Mouse (Mus musculus): ENCODE data around the gene Gle1. TPM values are rescaled to one million over a fixed set of nuclear protein-coding genes. Genes with fewer than 3 reads are reported as not detected.
A peak's percentile ranks its signal among the peaks of the same experiment; 100 is the strongest.
"Not testable (repeated sequence)": the region's sequence is repeated elsewhere in the genome, so short reads cannot be mapped to it uniquely, and the experiment has no call there.

The Gle1 gene
- polyA plus RNA-seq, 1 experiment from 2014 or later = 68.0 TPM

- no peaks in the 10 kb centered on the region for H3K4me1 ChIP-seq (replicated peaks; ENCODE audit: control insufficient read depth, insufficient read depth, low read length)
- H3K4me3 ChIP-seq (ENCODE audit: low read depth, low read length) = no peak overlapping the region
- no peaks in the 10 kb centered on the region for H3K27me3 ChIP-seq (ENCODE audit: control insufficient read depth, insufficient read depth, low read length)
- no peak for DNase-seq (ENCODE audit: low spot score)
- WGBS = 90% methylated on average over 1 of the region's 1 CpGs
- H3K9ac ChIP-seq (ENCODE audit: low read length) = no peak overlapping the region
- no peaks in the 10 kb centered on the region for H3K9me3 ChIP-seq (ENCODE audit: control insufficient read depth, low read length)
- no peak overlapping the region for H3K4me2 ChIP-seq (ENCODE audit: low read depth, low read length, severe bottlenecking)
- ATAC-seq (replicated peaks; ENCODE audit: low FRiP score) = no peak
- peaks cover 26% of the 10 kb centered on the region; the same call in 1 of the 2 replicates for H3K36me3 ChIP-seq (ENCODE audit: control insufficient read depth, insufficient read depth, low read length)
- H3K27ac ChIP-seq (ENCODE audit: low read depth, low read length) = no peak overlapping the region
Observed at GRCm38 (mm10) chr2:29898081-29898480, 37.1 kb upstream of the Gle1 start.

GRCm38 (mm10) chr2:29902194-29902593 lies 33.0 kb upstream of the Gle1 start:
- no peak overlapping the region for H3K9ac ChIP-seq (ENCODE audit: low read length)
- DNase-seq (ENCODE audit: low spot score) = no peak
- H3K27ac ChIP-seq (ENCODE audit: low read depth, low read length) = no peak overlapping the region
- H3K27me3 ChIP-seq (ENCODE audit: control insufficient read depth, insufficient read depth, low read length) = no peaks in the 10 kb centered on the region
- WGBS = 93% methylated on average over 10 of the region's 10 CpGs
- H3K4me2 ChIP-seq (ENCODE audit: low read depth, low read length, severe bottlenecking) = no peak overlapping the region
- H3K36me3 ChIP-seq (ENCODE audit: control insufficient read depth, insufficient read depth, low read length) = peaks cover 22% of the 10 kb centered on the region
- ATAC-seq (replicated peaks; ENCODE audit: low FRiP score) = no peak
- no peak overlapping the region for H3K4me3 ChIP-seq (ENCODE audit: low read depth, low read length)
- no peaks in the 10 kb centered on the region for H3K9me3 ChIP-seq (ENCODE audit: control insufficient read depth, low read length)
- H3K4me1 ChIP-seq (replicated peaks; ENCODE audit: control insufficient read depth, insufficient read depth, low read length) = no peaks in the 10 kb centered on the region

GRCm38 (mm10) chr2:29908171-29908570 lies 27.1 kb upstream of the Gle1 start:
- H3K9me3 ChIP-seq (ENCODE audit: control insufficient read depth, low read length); H3K27me3 ChIP-seq (ENCODE audit: control insufficient read depth, insufficient read depth, low read length); H3K4me3 ChIP-seq (ENCODE audit: low read depth, low read length); H3K27ac ChIP-seq (ENCODE audit: low read depth, low read length); H3K9ac ChIP-seq (ENCODE audit: low read length); DNase-seq (ENCODE audit: low spot score); H3K4me1 ChIP-seq (replicated peaks; ENCODE audit: control insufficient read depth, insufficient read depth, low read length); ATAC-seq (replicated peaks; ENCODE audit: low FRiP score); H3K4me2 ChIP-seq (ENCODE audit: low read depth, low read length, severe bottlenecking): not testable (repeated sequence)
- H3K36me3 ChIP-seq (ENCODE audit: control insufficient read depth, insufficient read depth, low read length) = peaks cover 12% of the 10 kb centered on the region
- whole genome bisulfite sequencing = 76% methylated on average over 2 of the region's 2 CpGs

GRCm38 (mm10) chr2:29910042-29910441 lies 25.2 kb upstream of the Gle1 start:
- Histone ChIP-seq H3K4me1 (replicated peaks; ENCODE audit: control insufficient read depth, insufficient read depth, low read length) (no peaks in the 10 kb centered on the region), H3K9ac (ENCODE audit: low read length) (no peak overlapping the region), H3K9me3 (ENCODE audit: control insufficient read depth, low read length) (no peaks in the 10 kb centered on the region), H3K27ac (ENCODE audit: low read depth, low read length) (no peak overlapping the region), H3K27me3 (ENCODE audit: control insufficient read depth, insufficient read depth, low read length) (no peaks in the 10 kb centered on the region), H3K36me3 (ENCODE audit: control insufficient read depth, insufficient read depth, low read length) (peaks cover 12% of the 10 kb centered on the region; the same call in 1 of the 2 replicates), H3K4me2 (ENCODE audit: low read depth, low read length, severe bottlenecking) (no peak overlapping the region), H3K4me3 (ENCODE audit: low read depth, low read length) (no peak overlapping the region)
- WGBS = 87% methylated on average over 2 of the region's 2 CpGs
- no peak for ATAC-seq (replicated peaks; ENCODE audit: low FRiP score)
- no peak for DNase-seq (ENCODE audit: low spot score)

- WGBS = 93% methylated on average over 11 of the region's 11 CpGs
Observed at GRCm38 (mm10) chr2:29917621-29918020, 17.6 kb upstream of the Gle1 start.

GRCm38 (mm10) chr2:29922011-29922410 lies 13.2 kb upstream of the Gle1 start:
- peaks cover 11% of the 10 kb centered on the region; the same call in 1 of the 2 replicates for H3K36me3 ChIP-seq (ENCODE audit: control insufficient read depth, insufficient read depth, low read length)

More at GRCm38 (mm10) chr2:29917621-29918020, 17.6 kb upstream of the Gle1 start:
- H3K36me3 ChIP-seq (ENCODE audit: control insufficient read depth, insufficient read depth, low read length) = peaks cover 10% of the 10 kb centered on the region; the same call in 1 of the 2 replicates
- no peak overlapping the region for H3K4me3 ChIP-seq (ENCODE audit: low read depth, low read length)
- no peaks in the 10 kb centered on the region for H3K27me3 ChIP-seq (ENCODE audit: control insufficient read depth, insufficient read depth, low read length)
- H3K4me2 ChIP-seq (ENCODE audit: low read depth, low read length, severe bottlenecking) = no peak overlapping the region
- H3K4me1 ChIP-seq (replicated peaks; ENCODE audit: control insufficient read depth, insufficient read depth, low read length) = no peaks in the 10 kb centered on the region
- no peak for DNase-seq (ENCODE audit: low spot score)
- no peak for ATAC-seq (replicated peaks; ENCODE audit: low FRiP score)
- no peaks in the 10 kb centered on the region for H3K9me3 ChIP-seq (ENCODE audit: control insufficient read depth, low read length)
- no peak overlapping the region for H3K9ac ChIP-seq (ENCODE audit: low read length)
- no peak overlapping the region for H3K27ac ChIP-seq (ENCODE audit: low read depth, low read length)

GRCm38 (mm10) chr2:29926542-29926941 lies 8.7 kb upstream of the Gle1 start:
- Histone ChIP-seq H3K36me3 (ENCODE audit: control insufficient read depth, insufficient read depth, low read length) (peaks cover 13% of the 10 kb centered on the region; the same call in 1 of the 2 replicates), H3K27me3 (ENCODE audit: control insufficient read depth, insufficient read depth, low read length) (no peaks in the 10 kb centered on the region), H3K4me3 (ENCODE audit: low read depth, low read length) (no peak overlapping the region), H3K9me3 (ENCODE audit: control insufficient read depth, low read length) (no peaks in the 10 kb centered on the region), H3K27ac (ENCODE audit: low read depth, low read length) (no peak overlapping the region), H3K4me1 (replicated peaks; ENCODE audit: control insufficient read depth, insufficient read depth, low read length) (no peaks in the 10 kb centered on the region), H3K9ac (ENCODE audit: low read length) (no peak overlapping the region), H3K4me2 (ENCODE audit: low read depth, low read length, severe bottlenecking) (no peak overlapping the region)
- ATAC-seq (replicated peaks; ENCODE audit: low FRiP score) (no peak), DNase-seq (ENCODE audit: low spot score) (no peak)
- 88% methylated on average over 5 of the region's 5 CpGs for WGBS

More at GRCm38 (mm10) chr2:29922011-29922410, 13.2 kb upstream of the Gle1 start:
- 93% methylated on average over 11 of the region's 11 CpGs for WGBS
- no peaks in the 10 kb centered on the region for H3K9me3 ChIP-seq (ENCODE audit: control insufficient read depth, low read length)
- H3K27ac ChIP-seq (ENCODE audit: low read depth, low read length) = no peak overlapping the region
- H3K4me3 ChIP-seq (ENCODE audit: low read depth, low read length) = no peak overlapping the region
- H3K4me2 ChIP-seq (ENCODE audit: low read depth, low read length, severe bottlenecking) = no peak overlapping the region
- H3K9ac ChIP-seq (ENCODE audit: low read length) = no peak overlapping the region
- no peaks in the 10 kb centered on the region for H3K4me1 ChIP-seq (replicated peaks; ENCODE audit: control insufficient read depth, insufficient read depth, low read length)
- H3K27me3 ChIP-seq (ENCODE audit: control insufficient read depth, insufficient read depth, low read length) = no peaks in the 10 kb centered on the region
- DNase-seq (ENCODE audit: low spot score) (peak; percentile 58), ATAC-seq (replicated peaks; ENCODE audit: low FRiP score) (no peak)

- no peaks in the 10 kb centered on the region for H3K27me3 ChIP-seq (ENCODE audit: control insufficient read depth, insufficient read depth, low read length)
- no peak overlapping the region for H3K4me3 ChIP-seq (ENCODE audit: low read depth, low read length)
- no peaks in the 10 kb centered on the region for H3K4me1 ChIP-seq (replicated peaks; ENCODE audit: control insufficient read depth, insufficient read depth, low read length)
- no peak overlapping the region for H3K4me2 ChIP-seq (ENCODE audit: low read depth, low read length, severe bottlenecking)
- H3K36me3 ChIP-seq (ENCODE audit: control insufficient read depth, insufficient read depth, low read length) = peaks cover 11% of the 10 kb centered on the region; the same call in 1 of the 2 replicates
- WGBS = 91% methylated on average over 10 of the region's 10 CpGs
- no peaks in the 10 kb centered on the region for H3K9me3 ChIP-seq (ENCODE audit: control insufficient read depth, low read length)
- DNase-seq (ENCODE audit: low spot score) (no peak), ATAC-seq (replicated peaks; ENCODE audit: low FRiP score) (no peak)
- H3K9ac ChIP-seq (ENCODE audit: low read length) = no peak overlapping the region
- no peak overlapping the region for H3K27ac ChIP-seq (ENCODE audit: low read depth, low read length)
Observed at GRCm38 (mm10) chr2:29930506-29930905, 4.7 kb upstream of the Gle1 start.

- peaks cover 3% of the 10 kb centered on the region; the same call in 1 of the 2 replicates for H3K4me1 ChIP-seq (replicated peaks; ENCODE audit: control insufficient read depth, insufficient read depth, low read length)
- 91% methylated on average over 6 of the region's 6 CpGs for WGBS
- H3K4me2 ChIP-seq (ENCODE audit: low read depth, low read length, severe bottlenecking) = no peak overlapping the region
- peaks cover 11% of the 10 kb centered on the region; the same call in 1 of the 2 replicates for H3K36me3 ChIP-seq (ENCODE audit: control insufficient read depth, insufficient read depth, low read length)
- H3K4me3 ChIP-seq (ENCODE audit: low read depth, low read length) = no peak overlapping the region
- H3K27ac ChIP-seq (ENCODE audit: low read depth, low read length) = no peak overlapping the region
- no peaks in the 10 kb centered on the region for H3K27me3 ChIP-seq (ENCODE audit: control insufficient read depth, insufficient read depth, low read length)
- DNase-seq (ENCODE audit: low spot score) (no peak), ATAC-seq (replicated peaks; ENCODE audit: low FRiP score) (no peak)
- no peak overlapping the region for H3K9ac ChIP-seq (ENCODE audit: low read length)
- no peaks in the 10 kb centered on the region for H3K9me3 ChIP-seq (ENCODE audit: control insufficient read depth, low read length)
Observed at GRCm38 (mm10) chr2:29931194-29931593, 4.0 kb upstream of the Gle1 start.

Data from forebrain, embryonic 11.5 days (tissue).